Mouse (Mus musculus) liver, embryonic 11.5 days (tissue): ENCODE measurements at regions not wholly inside any gene's neighbourhood (a gene's known extent, or its start where the extent isn't known, plus 50 kb on each side); places are given as distances from the start of the nearest gene placed in this dataset.
A peak's percentile ranks its signal among the peaks of the same experiment; 100 is the strongest.
"Not testable (repeated sequence)": the region's sequence is repeated elsewhere in the genome, so short reads cannot be mapped to it uniquely, and the experiment has no call there.

Experiments used
- ATAC-seq: fragments of 200-750 bp; cut with Nextera tagmentation; replicated peaks from 2 replicates; pipeline ENCODE4 v1.8.0; 2017; ENCODE audit warnings: moderate number of reproducible peaks, mild to moderate bottlenecking, moderate TSS enrichment, moderate library complexity; ENCODE audit not compliant: low FRiP score
- DNase-seq: peaks from one replicate; pipeline ENCODE4 v3.0.0-alpha.2; 2017; ENCODE audit warnings: low spot score
- H3K27ac ChIP-seq: fragments of 300-500 bp; sonication (generic); 2 replicates; pipeline ENCODE4 v1.5.1; 2014; ENCODE audit warnings: mild to moderate bottlenecking, low read depth, low read length, control low read depth
- H3K27me3 ChIP-seq: fragments of 300-500 bp; sonication (generic); replicated peaks from 2 replicates; pipeline ENCODE4 v1.6.1; 2014; ENCODE audit warnings: low read length, mixed read lengths; ENCODE audit not compliant: control insufficient read depth, insufficient read depth
- H3K36me3 ChIP-seq: fragments of 300-500 bp; sonication (generic); 2 replicates; pipeline ENCODE4 v1.6.1; 2014; ENCODE audit warnings: mild to moderate bottlenecking, low read length, moderate library complexity, mixed read lengths; ENCODE audit not compliant: control insufficient read depth, insufficient read depth
- H3K4me1 ChIP-seq: fragments of 300-500 bp; sonication (generic); replicated peaks from 2 replicates; pipeline ENCODE4 v1.6.1; 2014; ENCODE audit warnings: low read length, mixed read lengths; ENCODE audit not compliant: control insufficient read depth, insufficient read depth
- H3K4me2 ChIP-seq: fragments of 300-500 bp; sonication (generic); 2 replicates; pipeline ENCODE4 v1.6.1; 2014; ENCODE audit warnings: mild to moderate bottlenecking, control low read depth, moderate library complexity
- H3K4me3 ChIP-seq: fragments of 300-500 bp; sonication (generic); 2 replicates; pipeline ENCODE4 v1.5.1; 2014; ENCODE audit warnings: low read depth, low read length, control low read depth
- H3K9ac ChIP-seq: fragments of 300-500 bp; sonication (generic); 2 replicates; pipeline ENCODE4 v1.6.1; 2014; ENCODE audit warnings: low read depth, low read length, control low read depth
- H3K9me3 ChIP-seq: fragments of 300-500 bp; sonication (generic); 2 replicates; pipeline ENCODE4 v1.6.1; 2016; ENCODE audit warnings: low read length, inconsistent platforms, mixed read lengths; ENCODE audit not compliant: control insufficient read depth
- WGBS: fragments of 180-500 bp; shearing (Covaris S2); extraction: QIAGEN DNeasy Blood & Tissue Kit; methylation state at CpG from one replicate; pipeline ENCODE4 v1.1.7; 2014; 5-methylcytosine and 5-hydroxymethylcytosine counted together

DNA sequence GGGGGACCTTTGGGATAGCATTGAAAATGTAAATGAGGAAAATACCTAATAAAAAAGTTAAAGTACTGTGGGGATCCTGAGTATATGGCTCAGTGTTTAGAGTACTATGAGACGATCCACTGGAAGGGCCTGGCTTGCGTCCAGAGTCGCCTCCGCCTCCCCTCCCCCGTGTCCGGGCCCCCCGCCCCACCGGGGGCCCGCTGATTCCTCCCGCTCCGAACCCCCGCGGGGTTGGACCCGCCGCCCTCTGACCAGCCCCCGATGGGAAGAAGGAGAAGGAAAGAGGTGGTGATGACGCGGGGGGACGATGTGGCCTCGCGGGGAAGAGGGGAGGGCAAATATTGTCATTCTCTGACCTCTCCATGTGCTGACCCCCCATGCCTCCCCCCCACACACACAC lies 500.8 kb upstream of the Gm12887 start:
- not testable (repeated sequence) for H3K9me3 ChIP-seq, H3K36me3 ChIP-seq, H3K4me2 ChIP-seq, DNase-seq, H3K4me3 ChIP-seq, H3K27me3 ChIP-seq, H3K4me1 ChIP-seq, H3K9ac ChIP-seq, H3K27ac ChIP-seq
- no CpG with 5 or more reads among the region's 21 CpGs for WGBS
- peak; percentile 95 for ATAC-seq
